In the genomic region with DNA sequence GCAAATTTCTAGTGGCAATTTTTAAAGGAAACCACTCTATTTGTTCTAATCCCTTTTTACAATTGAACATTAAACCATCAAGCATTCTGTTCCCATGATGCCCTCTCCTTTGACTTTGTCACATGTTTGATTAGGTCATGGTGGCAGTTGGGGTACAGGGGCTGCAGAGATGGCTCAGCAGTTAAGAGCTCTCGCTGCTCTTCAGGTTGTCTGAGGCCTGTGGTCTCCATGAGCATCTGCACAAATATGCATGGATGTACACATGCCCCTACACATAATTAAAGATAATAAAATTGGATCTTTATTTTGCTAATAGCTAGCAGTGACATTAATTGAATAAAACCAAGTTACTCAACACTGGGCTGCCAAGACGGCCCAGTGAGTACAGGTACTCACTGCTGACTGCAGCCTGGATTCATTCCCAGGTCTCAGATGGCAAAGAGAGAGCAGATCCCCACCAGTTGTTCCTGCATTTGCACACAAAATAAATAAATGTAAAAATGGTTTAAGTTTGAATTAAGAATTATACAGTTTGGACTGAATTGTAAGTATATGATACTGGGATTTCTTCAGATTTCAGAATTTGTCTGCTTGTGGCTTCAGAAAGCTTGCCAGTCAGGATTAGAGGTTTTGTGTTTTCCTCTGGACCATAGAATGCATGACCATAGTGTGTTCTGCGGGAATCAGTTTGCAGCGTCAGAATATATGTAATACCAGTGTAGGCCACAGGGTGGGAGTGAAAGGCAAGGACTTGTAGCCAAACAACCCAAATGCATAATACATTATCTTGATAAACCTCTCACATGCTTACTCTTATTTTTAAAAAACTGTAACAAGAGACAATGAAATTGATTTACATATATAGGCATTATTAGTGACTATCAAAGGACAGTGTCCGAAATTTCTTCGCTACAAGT, we compare ENCODE assay signal across 8 mouse cellular contexts.
DNase-seq lines count a peak whose midpoint lies in the region; ATAC-seq and TF ChIP-seq lines count a peak whose summit lies in the region.

No protein-coding gene starts in this region.

- H3K4me3 ChIP-seq in cerebellum, adult 2 months (replicated peaks; ENCODE audit: insufficient read depth, low read depth, low read length), result no peak overlapping the region
- H3K4me3 ChIP-seq in forebrain, embryonic 16.5 days (replicated peaks; ENCODE audit: low read length), result no peak overlapping the region
- H3K4me3 ChIP-seq in kidney, postnatal 0 days (replicated peaks; ENCODE audit: low read depth, low read length), result no peak overlapping the region
- H3K4me3 ChIP-seq in liver, embryonic 14.5 days (ENCODE audit: insufficient read depth in 1 of 2, low read depth in 2 of 2, low read length in 2 of 2), result no peak overlapping the region
- H3K4me3 ChIP-seq in neural tube, embryonic 15.5 days (replicated peaks), result no peak overlapping the region

- no peak for TF ChIP-seq POLR2A in cerebellum, adult 2 months (IDR thresholded peaks at IDR 0.05; ENCODE audit: borderline replicate concordance, insufficient read depth, low read length)

- no peaks in the 10 kb centered on the region for H3K4me1 ChIP-seq in cerebellum, adult 2 months (ENCODE audit: control insufficient read depth, insufficient read depth, low read length)
- H3K4me1 ChIP-seq in forebrain, embryonic 16.5 days (replicated peaks; ENCODE audit: control insufficient read depth, insufficient read depth, low read length), result no peaks in the 10 kb centered on the region
- H3K4me1 ChIP-seq in kidney, postnatal 0 days (replicated peaks; ENCODE audit: insufficient read depth, low read length), result no peaks in the 10 kb centered on the region
- no peaks in the 10 kb centered on the region for H3K4me1 ChIP-seq in liver, embryonic 14.5 days (replicated peaks; ENCODE audit: control insufficient read depth in 2 of 2, insufficient read depth in 2 of 2, low read length in 1 of 2)
- H3K4me1 ChIP-seq in neural tube, embryonic 15.5 days, result no peaks in the 10 kb centered on the region

- no peaks in the 10 kb centered on the region for H3K9me3 ChIP-seq in forebrain, embryonic 16.5 days (ENCODE audit: control insufficient read depth, low read length)
- H3K9me3 ChIP-seq in kidney, postnatal 0 days (replicated peaks; ENCODE audit: low read length), result no peaks in the 10 kb centered on the region
- no peaks in the 10 kb centered on the region for H3K9me3 ChIP-seq in liver, embryonic 14.5 days (ENCODE audit: control insufficient read depth, low read length)
- no peaks in the 10 kb centered on the region for H3K9me3 ChIP-seq in neural tube, embryonic 15.5 days (replicated peaks)

- no peak for TF ChIP-seq EP300 in liver, embryonic 14.5 days (IDR thresholded peaks at IDR 0.05; ENCODE audit: low read depth)

- peak; percentile 61; the same call in 1 of the 2 replicates for TF ChIP-seq CTCF in cerebellum, adult 2 months (IDR thresholded peaks at IDR 0.05; ENCODE audit: borderline replicate concordance, insufficient read depth, low read depth, low read length)
- TF ChIP-seq CTCF in kidney, postnatal 0 days (IDR thresholded peaks at IDR 0.05; ENCODE audit: low read depth), result peak; percentile 95
- TF ChIP-seq CTCF in liver, embryonic 14.5 days (IDR thresholded peaks at IDR 0.05; ENCODE audit: low read depth), result peak; percentile 62

- H3K9ac ChIP-seq in forebrain, embryonic 16.5 days (replicated peaks; ENCODE audit: low read depth, low read length), result no peak overlapping the region
- H3K9ac ChIP-seq in kidney, postnatal 0 days (ENCODE audit: low read depth, low read length), result no peak overlapping the region
- no peak overlapping the region for H3K9ac ChIP-seq in liver, embryonic 14.5 days (replicated peaks)
- no peak overlapping the region for H3K9ac ChIP-seq in neural tube, embryonic 15.5 days (replicated peaks)

- peak; percentile 21 to 22 for DNase-seq in adrenal gland, adult 18-20 months (ENCODE audit: low spot score in 2 of 2)
- DNase-seq in adrenal gland, adult 8-10 months, result no peak
- peak; percentile 41 for DNase-seq in ES-CJ7 (ENCODE audit: low read depth, low spot score)
- DNase-seq in cerebellum, adult 2 months, result peak; percentile 55 to 57
- peak; percentile 81 for DNase-seq in kidney, postnatal 0 days (ENCODE audit: low spot score)
- peak in 2 of 3 experiments; percentile 17 for DNase-seq in liver, embryonic 14.5 days (ENCODE audit: low read depth in 3 of 3, low spot score in 3 of 3)

- no peak overlapping the region for H3K4me2 ChIP-seq in forebrain, embryonic 16.5 days (ENCODE audit: low read length)
- no peak overlapping the region for H3K4me2 ChIP-seq in kidney, postnatal 0 days (ENCODE audit: low read length)
- H3K4me2 ChIP-seq in liver, embryonic 14.5 days (ENCODE audit: low read depth), result no peak overlapping the region
- no peak overlapping the region for H3K4me2 ChIP-seq in neural tube, embryonic 15.5 days

- no peak overlapping the region for H3K27ac ChIP-seq in cerebellum, adult 2 months (ENCODE audit: insufficient read depth, low read length)
- no peak overlapping the region for H3K27ac ChIP-seq in forebrain, embryonic 16.5 days (ENCODE audit: low read length)
- no peak overlapping the region for H3K27ac ChIP-seq in kidney, postnatal 0 days
- no peak overlapping the region for H3K27ac ChIP-seq in liver, embryonic 14.5 days
- H3K27ac ChIP-seq in neural tube, embryonic 15.5 days (replicated peaks), result no peak overlapping the region

- ATAC-seq in forebrain, embryonic 16.5 days, result peak; percentile 86
- 0 out of 2 replicates have a peak, but pooled peaks have one; percentile 40 for ATAC-seq in kidney, postnatal 0 days (replicated peaks; ENCODE audit: low FRiP score, low read depth)
- ATAC-seq in liver, embryonic 14.5 days (ENCODE audit: insufficient read depth), result no peak
- ATAC-seq in neural tube, embryonic 15.5 days (ENCODE audit: low FRiP score), result peak; percentile 77; the same call in 1 of the 2 replicates

- no peaks in the 10 kb centered on the region for H3K27me3 ChIP-seq in cerebellum, adult 2 months (ENCODE audit: control insufficient read depth, insufficient read depth, low read length)
- H3K27me3 ChIP-seq in forebrain, embryonic 16.5 days (replicated peaks; ENCODE audit: control insufficient read depth, insufficient read depth, low read length), result no peaks in the 10 kb centered on the region
- no peaks in the 10 kb centered on the region for H3K27me3 ChIP-seq in kidney, postnatal 0 days (ENCODE audit: insufficient read depth, low read length)
- no peaks in the 10 kb centered on the region for H3K27me3 ChIP-seq in liver, embryonic 14.5 days (ENCODE audit: control insufficient read depth, insufficient read depth, low read length)
- H3K27me3 ChIP-seq in neural tube, embryonic 15.5 days (replicated peaks), result no peaks in the 10 kb centered on the region

- 47% methylated on average over 6 of the region's 6 CpGs for WGBS in cerebellum, adult 2 months
- WGBS in forebrain, embryonic 16.5 days, result 51% methylated on average over 6 of the region's 6 CpGs
- 55% methylated on average over 6 of the region's 6 CpGs for WGBS in kidney, postnatal 0 days
- 50% methylated on average over 6 of the region's 6 CpGs for WGBS in liver, embryonic 14.5 days (ENCODE audit: insufficient replicate concordance)
- 53% methylated on average over 6 of the region's 6 CpGs for WGBS in neural tube, embryonic 15.5 days

- no peaks in the 10 kb centered on the region for H3K36me3 ChIP-seq in forebrain, embryonic 16.5 days (ENCODE audit: control insufficient read depth, insufficient read depth)
- 0 out of 2 replicates have a peak, but pooled peaks cover 3% of the 10 kb centered on the region for H3K36me3 ChIP-seq in kidney, postnatal 0 days (ENCODE audit: insufficient read depth, low read length)
- no peaks in the 10 kb centered on the region; the same call in 1 of the 2 replicates for H3K36me3 ChIP-seq in liver, embryonic 14.5 days (replicated peaks; ENCODE audit: control insufficient read depth, insufficient read depth, low read depth)
- no peaks in the 10 kb centered on the region; the same call in 1 of the 2 replicates for H3K36me3 ChIP-seq in neural tube, embryonic 15.5 days
